Mouse (Mus musculus): Measurements from ENCODE around the gene Frmd4b. TPM values are rescaled to one million over a fixed set of nuclear protein-coding genes. Genes with fewer than 3 reads are reported as not detected.

Frmd4b gene
- total RNA-seq, 1 experiment: 2.1 TPM

- Histone ChIP-seq H3K27ac (ENCODE audit: insufficient read depth, low read depth, low read length, poor library complexity, severe bottlenecking) (no peak overlapping the region), H3K9me3 (ENCODE audit: control insufficient read depth, insufficient read depth, low read depth, low read length) (no peaks in the 10 kb centered on the region), H3K4me3 (ENCODE audit: insufficient read depth in 1 of 2, low read depth in 1 of 2, low read length in 2 of 2, poor library complexity in 1 of 2, severe bottlenecking in 1 of 2) (peak overlapping the region; percentile 74 to 84), H3K4me1 (ENCODE audit: control insufficient read depth in 2 of 2, insufficient read depth in 2 of 2, low read length in 2 of 2, poor library complexity in 1 of 2) (peaks cover 0 to 2% of the 10 kb centered on the region in 2 experiments; a peak in 1 of 4 replicates), H3K36me3 (ENCODE audit: control insufficient read depth, insufficient read depth, low read length, poor library complexity, severe bottlenecking) (no peaks in the 10 kb centered on the region), H3K9ac (ENCODE audit: insufficient read depth, low read depth, low read length, poor library complexity, severe bottlenecking) (peak overlapping the region; percentile 38)
- peak; percentile 44 for DNase-seq (ENCODE audit: low read depth, low spot score)
- in situ Hi-C loops (cut with MboI; ENCODE audit: low sequenced_read_pairs in 2 of 2, unreplicated experiment in 2 of 2): no loop called here
- no peak for TF ChIP-seq HCFC1 (IDR thresholded peaks at IDR 0.05; ENCODE audit: borderline replicate concordance, insufficient read depth, low read length)
- TF ChIP-seq CHD2 (IDR thresholded peaks at IDR 0.05; ENCODE audit: low read depth, low read length): no peak
- no peak for TF ChIP-seq ZC3H11A (IDR thresholded peaks at IDR 0.05; ENCODE audit: borderline replicate concordance, low read depth, low read length)
- no peak for TF ChIP-seq ZNF384 (IDR thresholded peaks at IDR 0.05; ENCODE audit: low read depth, low read length)
- no peak for TF ChIP-seq MAFK (IDR thresholded peaks at IDR 0.05; ENCODE audit: insufficient read depth, low read depth, low read length)
Measured at GRCm38 (mm10) chr6:97616658-97617265, 579 bp downstream of the Frmd4b start.

DNA sequence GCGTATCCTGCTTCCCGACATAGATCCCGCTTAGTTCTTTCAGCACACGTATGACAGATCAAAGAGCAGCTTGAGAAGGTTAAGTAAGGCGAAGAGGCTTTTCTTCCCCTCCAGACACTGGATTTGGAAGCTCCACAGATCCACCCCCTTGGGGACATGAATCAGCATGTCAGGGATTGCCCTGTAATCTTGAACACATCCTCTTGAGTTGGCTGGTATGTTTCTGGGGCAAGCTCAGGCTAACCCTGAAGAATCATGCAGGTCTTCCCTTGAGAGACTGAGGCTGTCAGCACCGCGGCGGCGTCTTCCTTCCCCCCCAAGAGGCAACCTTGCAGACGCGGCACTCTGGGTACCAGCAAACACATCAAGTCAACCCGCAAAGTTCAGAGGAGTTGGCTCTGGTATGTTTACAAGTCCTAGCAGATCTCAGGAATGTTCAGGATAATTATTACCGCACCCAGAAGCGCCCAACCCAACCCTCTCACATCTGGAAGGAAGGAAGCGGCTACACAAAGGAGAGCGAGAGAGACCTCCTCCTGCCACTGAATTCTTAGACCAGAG is 1.4 kb downstream of the Frmd4b start:
- DNase-seq (ENCODE audit: low read depth, low spot score): peak; percentile 28
- Histone ChIP-seq H3K4me1 (ENCODE audit: control insufficient read depth in 2 of 2, insufficient read depth in 2 of 2, low read length in 2 of 2, poor library complexity in 1 of 2) (peaks cover 0 to 2% of the 10 kb centered on the region in 2 experiments; a peak in 1 of 4 replicates), H3K9ac (ENCODE audit: insufficient read depth, low read depth, low read length, poor library complexity, severe bottlenecking) (no peak overlapping the region), H3K27ac (ENCODE audit: insufficient read depth, low read depth, low read length, poor library complexity, severe bottlenecking) (no peak overlapping the region), H3K4me3 (ENCODE audit: insufficient read depth in 1 of 2, low read depth in 1 of 2, low read length in 2 of 2, poor library complexity in 1 of 2, severe bottlenecking in 1 of 2) (peak overlapping the region in 1 of 2 experiments; percentile 74; a peak in 3 of 4 replicates), H3K9me3 (ENCODE audit: control insufficient read depth, insufficient read depth, low read depth, low read length) (no peaks in the 10 kb centered on the region), H3K36me3 (ENCODE audit: control insufficient read depth, insufficient read depth, low read length, poor library complexity, severe bottlenecking) (no peaks in the 10 kb centered on the region)
- in situ Hi-C loops (cut with MboI; ENCODE audit: low sequenced_read_pairs in 2 of 2, unreplicated experiment in 2 of 2): no loop called here
- TF ChIP-seq HCFC1 (IDR thresholded peaks at IDR 0.05; ENCODE audit: borderline replicate concordance, insufficient read depth, low read length) (no peak), CHD2 (IDR thresholded peaks at IDR 0.05; ENCODE audit: low read depth, low read length) (no peak), MAFK (IDR thresholded peaks at IDR 0.05; ENCODE audit: insufficient read depth, low read depth, low read length) (no peak), ZNF384 (IDR thresholded peaks at IDR 0.05; ENCODE audit: low read depth, low read length) (no peak), ZC3H11A (IDR thresholded peaks at IDR 0.05; ENCODE audit: borderline replicate concordance, low read depth, low read length) (no peak)

DNA sequence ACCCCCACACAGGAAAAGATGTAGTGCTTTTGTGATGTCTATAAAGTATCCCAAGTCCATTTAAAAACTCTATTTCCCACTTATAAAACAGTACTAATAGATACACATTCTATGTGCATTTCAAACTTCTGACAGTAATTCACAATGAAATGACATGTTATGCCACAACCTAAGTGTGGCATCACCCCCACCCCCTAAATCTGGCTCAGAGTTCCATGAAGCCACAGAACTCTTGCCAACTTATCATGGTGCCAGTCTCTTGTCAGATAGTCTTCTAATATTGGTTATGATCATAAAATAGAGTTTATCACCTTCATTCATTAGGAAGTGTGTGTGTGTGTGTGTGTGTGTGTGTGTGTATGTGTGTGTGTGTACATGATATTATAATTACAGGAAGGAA is 3.2 kb downstream of the Frmd4b start:
- DNase-seq (ENCODE audit: low read depth, low spot score): no peak
- Histone ChIP-seq H3K36me3 (ENCODE audit: control insufficient read depth, insufficient read depth, low read length, poor library complexity, severe bottlenecking) (no peaks in the 10 kb centered on the region), H3K4me3 (ENCODE audit: insufficient read depth in 1 of 2, low read depth in 1 of 2, low read length in 2 of 2, poor library complexity in 1 of 2, severe bottlenecking in 1 of 2) (no peak overlapping the region), H3K9ac (ENCODE audit: insufficient read depth, low read depth, low read length, poor library complexity, severe bottlenecking) (no peak overlapping the region), H3K27ac (ENCODE audit: insufficient read depth, low read depth, low read length, poor library complexity, severe bottlenecking) (no peak overlapping the region), H3K4me1 (ENCODE audit: control insufficient read depth in 2 of 2, insufficient read depth in 2 of 2, low read length in 2 of 2, poor library complexity in 1 of 2) (peaks cover 0 to 2% of the 10 kb centered on the region in 2 experiments; a peak in 1 of 4 replicates), H3K9me3 (ENCODE audit: control insufficient read depth, insufficient read depth, low read depth, low read length) (no peaks in the 10 kb centered on the region)
- in situ Hi-C loops (cut with MboI; ENCODE audit: low sequenced_read_pairs in 2 of 2, unreplicated experiment in 2 of 2): no loop called here
- TF ChIP-seq CHD2 (IDR thresholded peaks at IDR 0.05; ENCODE audit: low read depth, low read length): no peak
- no peak for TF ChIP-seq HCFC1 (IDR thresholded peaks at IDR 0.05; ENCODE audit: borderline replicate concordance, insufficient read depth, low read length)
- TF ChIP-seq ZNF384 (IDR thresholded peaks at IDR 0.05; ENCODE audit: low read depth, low read length): no peak
- no peak for TF ChIP-seq MAFK (IDR thresholded peaks at IDR 0.05; ENCODE audit: insufficient read depth, low read depth, low read length)
- TF ChIP-seq ZC3H11A (IDR thresholded peaks at IDR 0.05; ENCODE audit: borderline replicate concordance, low read depth, low read length): no peak

GRCm38 (mm10) chr6:97612861-97613260 is 4.5 kb downstream of the Frmd4b start:
- DNase-seq (ENCODE audit: low read depth, low spot score): no peak
- TF ChIP-seq MAFK (IDR thresholded peaks at IDR 0.05; ENCODE audit: insufficient read depth, low read depth, low read length) (no peak), ZNF384 (IDR thresholded peaks at IDR 0.05; ENCODE audit: low read depth, low read length) (no peak), HCFC1 (IDR thresholded peaks at IDR 0.05; ENCODE audit: borderline replicate concordance, insufficient read depth, low read length) (no peak), ZC3H11A (IDR thresholded peaks at IDR 0.05; ENCODE audit: borderline replicate concordance, low read depth, low read length) (no peak), CHD2 (IDR thresholded peaks at IDR 0.05; ENCODE audit: low read depth, low read length) (no peak)
- Histone ChIP-seq H3K4me1 (ENCODE audit: control insufficient read depth in 2 of 2, insufficient read depth in 2 of 2, low read length in 2 of 2, poor library complexity in 1 of 2) (peaks cover 0 to 2% of the 10 kb centered on the region in 2 experiments; a peak in 1 of 4 replicates), H3K9me3 (ENCODE audit: control insufficient read depth, insufficient read depth, low read depth, low read length) (no peaks in the 10 kb centered on the region), H3K27ac (ENCODE audit: insufficient read depth, low read depth, low read length, poor library complexity, severe bottlenecking) (no peak overlapping the region), H3K4me3 (ENCODE audit: insufficient read depth in 1 of 2, low read depth in 1 of 2, low read length in 2 of 2, poor library complexity in 1 of 2, severe bottlenecking in 1 of 2) (no peak overlapping the region), H3K9ac (ENCODE audit: insufficient read depth, low read depth, low read length, poor library complexity, severe bottlenecking) (no peak overlapping the region), H3K36me3 (ENCODE audit: control insufficient read depth, insufficient read depth, low read length, poor library complexity, severe bottlenecking) (no peaks in the 10 kb centered on the region)
- in situ Hi-C loops (cut with MboI; ENCODE audit: low sequenced_read_pairs in 2 of 2, unreplicated experiment in 2 of 2): no loop called here
